Mouse (Mus musculus): ENCODE data around the gene Asb5.

- TF ChIP-seq MAX (IDR thresholded peaks at IDR 0.05; ENCODE audit: low read length), result no peak
- TF ChIP-seq KAT2A (conservative IDR thresholded peaks at IDR 0.05; ENCODE audit: low read depth, low read length), result no peak
- no peak for TF ChIP-seq TCF12 (IDR thresholded peaks at IDR 0.05; ENCODE audit: low read depth, low read length)
- no peak for TF ChIP-seq CTCF (IDR thresholded peaks at IDR 0.05 in 2 of 3, conservative IDR thresholded peaks at IDR 0.05 in 1 of 3; ENCODE audit: control insufficient read depth in 1 of 3, insufficient read depth in 1 of 3, low read depth in 2 of 3, low read length in 3 of 3, poor library complexity in 1 of 3, severe bottlenecking in 1 of 3)
- no peak for TF ChIP-seq POLR2AphosphoS5 (IDR thresholded peaks at IDR 0.05; ENCODE audit: borderline replicate concordance, low read depth, low read length)
- TF ChIP-seq UBTF (IDR thresholded peaks at IDR 0.05; ENCODE audit: borderline replicate concordance, insufficient read depth, low read depth, low read length), result no peak
- TF ChIP-seq ELF1 (IDR thresholded peaks at IDR 0.05; ENCODE audit: low read depth, low read length), result no peak
- no peak for TF ChIP-seq POLR2A (IDR thresholded peaks at IDR 0.05; ENCODE audit: control insufficient read depth in 1 of 2, insufficient read depth in 1 of 2, low read depth in 1 of 2, low read length in 2 of 2, poor library complexity in 1 of 2)
- TF ChIP-seq ZNF384 (IDR thresholded peaks at IDR 0.05; ENCODE audit: low read depth, low read length), result no peak
Observed at GRCm38 (mm10) chr8:54508814-54509213, 20.6 kb upstream of the Asb5 start.
